Mouse (Mus musculus) layer of hippocampus, adult 8-10 months (tissue): ENCODE results near the gene Nell1. TPM values are rescaled to one million over a fixed set of nuclear protein-coding genes. Genes with fewer than 3 reads are reported as not detected.

Experiments
- DNase-seq, 2 experiments: peaks; one replicate each; pipeline ENCODE4 v3.0.0; 2022; ENCODE audit warnings: low spot score in 2 of 2
- total RNA-seq, 4 experiments: library from RNA; stranded (reverse); gene quantifications; 2 replicates each; pipeline ENCODE4 v1.2.4; 2022

Nell1 gene
- total RNA-seq, 4 experiments from 2014 or later = 49.8 to 55.3 (median 51.8) TPM

GRCm38 (mm10) chr7:50241634-50242273 is 267.1 kb downstream of the Nell1 start:
- peak; percentile 88 to 92 for DNase-seq

DNA sequence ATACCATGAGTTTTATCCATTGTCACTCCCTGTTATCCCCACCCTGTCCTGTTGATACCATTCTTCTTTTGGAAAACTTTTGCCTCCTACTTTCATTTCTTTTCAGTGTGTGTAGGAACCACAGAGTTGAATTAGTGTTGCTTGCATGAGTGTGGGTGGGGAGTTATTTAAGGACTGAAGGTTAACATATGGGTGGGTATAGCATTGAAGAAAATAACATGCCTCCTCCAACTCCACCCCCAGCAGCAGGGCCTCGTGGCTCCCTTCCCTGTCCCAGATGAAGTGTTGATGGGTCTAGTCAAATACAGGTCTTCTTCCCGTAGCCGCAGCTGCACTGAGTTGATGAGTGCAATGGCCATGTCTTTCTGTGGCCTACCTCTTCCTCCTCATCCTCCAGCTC is 278.5 kb downstream of the Nell1 start:
- no peak for DNase-seq

GRCm38 (mm10) chr7:50260016-50260415 is 285.4 kb downstream of the Nell1 start:
- no peak for DNase-seq

DNA sequence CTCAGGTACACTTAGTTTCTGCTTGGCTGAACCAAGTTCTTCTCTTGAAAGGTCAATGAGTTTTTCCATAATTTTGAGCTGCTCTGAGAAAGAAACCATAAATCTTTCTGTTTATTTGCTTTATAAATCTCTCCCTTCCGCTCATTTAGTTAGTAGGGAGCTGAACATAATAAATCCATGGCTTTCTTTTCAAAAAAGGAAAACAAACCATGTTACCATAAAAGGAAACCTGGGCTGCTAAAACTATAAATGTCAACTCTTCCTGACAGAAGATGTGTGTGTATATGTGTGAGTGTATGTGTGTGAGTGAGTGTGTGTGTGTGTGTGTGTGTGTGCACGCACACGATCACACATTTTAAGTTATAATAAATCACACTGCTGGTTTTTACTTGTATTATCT is 320.8 kb downstream of the Nell1 start:
- DNase-seq = no peak

DNA sequence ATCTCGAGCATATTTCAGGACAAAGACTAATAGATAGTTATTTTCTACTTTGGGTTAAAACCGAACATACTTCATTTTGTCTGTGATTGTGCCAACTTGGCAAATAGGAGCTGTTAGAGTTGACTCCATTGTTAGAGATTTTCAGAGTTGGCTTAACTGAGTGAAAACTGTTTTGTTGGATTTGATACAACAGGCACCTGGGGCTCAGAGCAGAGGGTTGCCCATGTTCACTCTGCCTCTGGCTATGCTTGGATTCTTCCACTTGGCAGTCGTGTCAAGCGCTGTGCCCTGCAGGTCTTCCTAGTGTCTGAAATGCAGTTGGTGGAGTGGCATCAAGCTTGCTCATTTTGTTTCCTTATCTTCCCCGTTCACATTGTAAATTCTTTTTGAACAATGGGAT is 363.6 kb downstream of the Nell1 start:
- no peak for DNase-seq

- DNase-seq = no peak
Measured at GRCm38 (mm10) chr7:50338757-50339156, 364.1 kb downstream of the Nell1 start.

DNA sequence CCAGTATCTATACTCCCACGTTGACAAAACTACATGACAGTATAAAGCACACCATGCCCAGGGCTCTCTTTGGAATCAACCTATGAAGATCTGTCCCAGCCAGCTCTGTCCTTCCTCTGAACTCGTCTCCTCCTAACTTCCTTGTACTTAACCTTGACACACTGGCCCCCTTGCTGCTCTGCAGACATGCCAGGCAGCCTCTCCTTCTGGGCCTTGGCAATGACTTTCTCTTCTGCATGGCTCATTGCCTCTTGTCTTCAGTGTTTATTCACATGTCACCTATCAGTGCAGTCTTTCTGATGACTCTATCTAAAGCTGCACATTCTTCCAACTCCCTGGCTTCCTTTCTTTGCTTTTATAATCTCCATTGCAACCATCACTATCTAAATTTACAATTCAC is 376.9 kb downstream of the Nell1 start:
- DNase-seq = no peak

GRCm38 (mm10) chr7:50357213-50357612 is 382.5 kb downstream of the Nell1 start:
- no peak for DNase-seq

DNA sequence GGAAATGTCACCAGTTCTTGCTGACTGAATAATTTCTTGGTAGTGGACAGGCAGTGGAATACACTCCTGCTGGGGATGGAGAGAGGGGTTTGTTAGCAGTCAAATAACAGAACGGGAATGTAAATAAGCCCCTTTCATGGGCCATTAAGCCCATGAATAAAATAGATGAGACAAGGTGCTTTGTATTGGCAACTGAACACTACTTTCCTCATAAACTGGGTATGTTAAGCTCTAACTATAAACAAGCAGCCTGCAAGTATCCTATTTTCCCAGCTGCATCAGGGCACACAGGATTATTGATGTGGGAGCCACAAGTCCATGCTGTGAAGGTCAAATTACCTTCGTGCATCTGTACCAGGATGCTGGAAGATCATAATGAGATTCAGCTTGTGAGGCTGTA is 387.4 kb downstream of the Nell1 start:
- DNase-seq = no peak

DNA sequence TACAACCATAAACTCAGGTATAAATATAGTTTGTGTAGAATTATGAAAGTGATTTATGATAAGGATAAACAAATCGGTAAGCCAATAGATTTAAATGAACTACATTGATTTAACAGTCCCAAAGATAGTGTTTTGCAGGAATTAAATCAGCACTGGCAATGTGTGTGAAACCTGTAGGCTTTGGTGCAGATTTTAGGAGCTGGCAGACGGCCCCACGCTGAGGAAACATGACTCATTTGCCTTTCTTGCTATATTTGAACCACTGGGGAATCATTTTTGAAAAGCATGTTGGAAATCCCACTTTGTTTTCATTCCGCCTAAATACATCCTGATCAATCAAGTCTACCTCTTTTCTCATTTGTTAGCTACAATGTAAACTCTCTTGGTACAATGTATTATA is 400.2 kb downstream of the Nell1 start:
- DNase-seq = peak; percentile 72 to 78

DNA sequence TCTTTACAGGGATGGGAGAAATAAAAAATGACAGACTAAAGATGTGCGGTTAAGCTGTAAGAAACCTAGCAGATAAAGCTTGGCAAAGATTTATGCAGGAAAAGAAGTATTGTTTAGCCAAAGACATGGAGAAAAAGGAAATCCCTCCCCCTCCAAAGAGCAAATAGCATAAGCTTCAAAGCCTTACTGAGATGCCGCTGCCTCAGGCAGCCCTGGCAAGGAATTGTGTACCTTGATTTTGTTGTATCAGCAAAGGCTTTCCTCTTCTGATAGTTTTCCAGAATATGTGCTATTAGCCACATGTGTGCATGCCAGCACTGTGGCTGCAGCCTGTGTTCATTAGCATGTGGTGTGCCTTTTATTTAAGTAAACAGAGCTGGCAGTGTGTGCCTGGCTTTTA is 435.8 kb downstream of the Nell1 start:
- no peak for DNase-seq

DNA sequence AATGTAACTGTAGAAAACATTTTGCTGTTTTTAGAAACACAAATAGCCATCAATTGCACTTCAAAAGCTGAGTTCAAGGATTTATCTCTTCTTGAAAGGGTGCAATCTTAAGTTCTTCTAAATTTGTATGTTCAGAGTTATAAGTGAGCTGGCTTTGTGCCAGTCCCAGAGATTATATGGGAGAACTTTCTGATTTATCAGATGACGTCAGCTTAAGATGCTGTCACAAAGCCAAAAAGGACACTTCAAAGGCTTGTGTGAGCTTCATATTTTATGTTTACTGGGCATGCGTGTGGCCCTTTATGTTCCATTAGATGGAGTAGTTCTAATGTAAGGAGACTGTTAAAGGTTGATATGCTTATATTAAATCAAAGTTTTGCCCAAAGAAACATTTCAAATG is 445.3 kb downstream of the Nell1 start:
- DNase-seq = no peak

GRCm38 (mm10) chr7:50422422-50423195 is 447.9 kb downstream of the Nell1 start:
- no peak for DNase-seq

DNA sequence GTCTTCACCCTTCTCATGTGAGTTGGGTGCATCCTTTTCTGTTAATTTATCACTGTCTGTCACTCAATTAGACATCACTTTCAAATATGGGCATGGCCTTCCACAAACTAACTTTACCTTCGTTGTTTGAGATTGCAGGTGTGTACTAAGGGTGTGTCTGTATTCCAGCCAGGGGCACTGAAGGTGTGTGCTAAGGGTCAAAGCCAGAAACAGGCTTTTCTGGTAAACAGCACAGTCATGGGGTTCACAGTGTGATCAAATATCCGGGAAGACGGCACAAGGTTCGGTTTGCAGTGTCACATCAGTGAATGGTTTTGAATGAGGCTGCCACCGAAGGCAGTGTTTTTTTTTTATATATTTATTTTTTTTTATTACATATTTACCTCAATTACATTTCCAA is 455.1 kb downstream of the Nell1 start:
- no peak for DNase-seq

- DNase-seq = peak; percentile 20 to 40
Measured at GRCm38 (mm10) chr7:50441237-50441636, 466.6 kb downstream of the Nell1 start.

- DNase-seq = no peak
Measured at GRCm38 (mm10) chr7:50447316-50447715, 472.7 kb downstream of the Nell1 start.

GRCm38 (mm10) chr7:50467742-50468141 is 493.1 kb downstream of the Nell1 start:
- DNase-seq = peak in 1 of 2 experiments; percentile 7

- no peak for DNase-seq
Measured at GRCm38 (mm10) chr7:50470555-50470954, 495.9 kb downstream of the Nell1 start.

DNA sequence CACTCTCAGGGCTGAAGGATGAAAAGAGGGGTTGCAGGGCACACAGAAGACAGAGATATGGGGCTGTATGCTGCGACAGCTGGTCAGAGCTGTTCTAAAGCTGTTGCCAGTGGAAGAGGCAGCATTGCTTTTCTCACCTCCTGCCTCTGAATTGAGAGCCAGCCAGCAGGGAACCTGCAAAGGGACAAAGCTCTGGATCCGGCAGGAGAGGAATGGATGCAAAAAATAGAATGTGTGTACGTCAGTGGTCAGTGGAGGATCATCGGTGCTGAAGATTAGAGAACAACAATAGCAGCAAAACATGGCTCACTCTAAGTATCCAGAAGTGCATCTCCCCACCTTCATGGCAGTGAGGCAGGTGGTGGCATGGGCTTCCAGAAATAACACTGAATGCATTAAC is 507.3 kb downstream of the Nell1 start:
- DNase-seq = peak in 1 of 2 experiments; percentile 6

GRCm38 (mm10) chr7:50485304-50485703 is 510.6 kb downstream of the Nell1 start:
- DNase-seq = peak in 1 of 2 experiments; percentile 31

DNA sequence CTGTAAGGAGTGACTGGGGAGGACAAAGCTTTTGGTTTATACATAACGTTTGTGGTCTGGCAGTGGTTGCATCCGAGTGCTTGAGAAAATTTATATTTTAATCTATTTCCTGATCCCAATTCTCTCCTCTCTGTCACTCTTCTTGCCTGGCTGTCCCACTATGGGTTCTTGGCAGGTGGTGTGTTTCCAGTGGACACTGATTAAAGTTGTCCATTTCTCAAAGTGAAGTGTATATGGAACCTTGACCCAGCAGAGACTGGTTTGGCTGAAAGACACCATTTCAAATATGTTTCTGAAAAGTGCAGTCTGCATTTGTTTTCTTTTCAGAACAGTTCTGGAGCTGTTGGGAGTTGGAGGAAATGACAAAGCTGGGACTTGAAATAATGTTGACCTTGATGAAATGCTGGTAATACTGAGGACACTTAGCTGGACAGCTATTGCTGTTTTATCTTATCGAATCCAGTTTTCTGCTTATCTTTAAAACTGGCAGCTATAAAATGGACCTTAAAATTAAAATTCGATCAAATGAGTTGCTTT is 512.3 kb downstream of the Nell1 start:
- no peak for DNase-seq

- DNase-seq = no peak
Measured at GRCm38 (mm10) chr7:50501562-50501961, 526.9 kb downstream of the Nell1 start.

DNA sequence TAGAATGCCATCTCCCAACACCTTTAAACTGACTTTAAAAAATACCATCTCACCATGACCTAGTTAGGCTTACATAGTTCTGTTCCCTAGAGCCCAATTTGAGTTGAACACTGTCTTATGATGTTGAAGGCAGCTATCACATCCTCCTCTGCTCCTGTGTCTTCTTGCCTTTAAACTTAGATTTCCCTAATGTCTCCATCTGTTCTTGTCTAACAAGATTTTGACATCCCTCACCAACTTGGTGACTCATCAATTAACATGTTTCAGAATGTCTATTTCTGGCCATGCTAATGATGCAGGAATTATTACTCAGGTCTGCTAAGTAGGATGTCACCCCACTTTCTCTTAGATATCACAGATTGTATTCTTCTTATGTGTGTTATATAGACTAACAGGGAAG is 532.4 kb downstream of the Nell1 start:
- peak in 1 of 2 experiments; percentile 7 for DNase-seq
